Mouse (Mus musculus) embryo, embryonic 11.5 days (tissue): ENCODE data around the gene Agpat3.

Experiments used
- DNase-seq: peaks from one replicate; pipeline ENCODE4 v3.0.0-alpha.2; 2012; ENCODE audit warnings: low read depth, low spot score

The Agpat3 gene

GRCm38 (mm10) chr10:78351887-78352665, at the start of gene Agpat3:
Gene Agpat3, minus strand, starts transcription at chr10:78352489.
- no peak for DNase-seq

DNA sequence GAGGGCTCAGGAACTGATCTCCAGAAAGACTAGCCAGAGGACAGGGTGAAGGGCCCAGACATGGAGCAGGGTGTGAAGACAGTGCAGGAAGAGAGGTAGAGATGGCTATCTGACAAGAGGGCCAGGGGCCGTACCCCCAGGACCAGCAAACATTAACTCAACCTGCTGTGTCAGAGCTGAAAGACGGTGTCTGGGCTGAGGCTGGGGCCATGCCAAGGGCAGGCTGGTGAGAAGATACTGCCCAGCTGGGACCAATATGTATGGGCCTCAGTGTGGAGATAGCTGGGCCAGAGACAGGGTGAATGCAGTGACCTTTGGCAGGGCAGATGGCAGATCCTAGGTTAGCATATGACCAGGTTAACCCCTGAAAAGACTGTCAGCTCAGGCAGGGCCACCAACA, 48.8 kb upstream of the Agpat3 start:
- no peak for DNase-seq

- peak; percentile 39 for DNase-seq
These were observed 46.9 kb upstream of the Agpat3 start for GRCm38 (mm10) chr10:78399090-78399657.

DNA sequence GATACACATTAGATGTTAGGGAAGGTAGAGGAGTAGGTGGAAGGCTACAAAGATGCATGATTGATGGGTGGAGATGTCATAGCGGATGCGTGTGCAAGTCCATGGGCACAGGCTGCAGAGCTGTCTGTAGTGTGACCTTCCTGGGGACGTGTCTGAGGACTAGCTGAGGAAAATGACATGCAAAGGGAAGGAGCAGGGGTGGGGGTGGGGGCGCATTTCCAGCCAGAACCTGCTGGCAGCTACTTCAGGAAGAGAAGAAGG, 44.3 kb upstream of the Agpat3 start:
- no peak for DNase-seq

- peak; percentile 86 for DNase-seq
These were observed 43.7 kb upstream of the Agpat3 start for GRCm38 (mm10) chr10:78395819-78396624.

GRCm38 (mm10) chr10:78395377-78395776, 43.1 kb upstream of the Agpat3 start:
- no peak for DNase-seq

DNA sequence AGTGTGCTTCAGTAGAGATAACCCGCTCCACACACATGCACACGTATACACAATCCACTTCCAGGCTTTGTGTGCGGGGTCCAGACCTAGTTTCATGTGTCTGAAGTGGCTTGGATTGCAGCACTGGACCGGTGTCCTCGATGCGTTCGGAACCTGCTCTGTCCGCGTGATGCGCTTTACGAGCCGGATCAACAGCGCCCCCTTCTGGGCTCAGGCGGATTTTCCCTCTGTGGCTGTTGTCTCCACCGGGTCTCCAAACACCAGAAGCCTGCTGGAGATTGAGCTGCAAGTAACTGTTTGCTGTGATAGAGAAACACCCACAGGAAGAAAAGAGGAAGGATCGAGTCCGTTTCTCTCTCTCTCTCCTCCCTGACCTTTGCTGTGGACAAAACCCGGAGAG, 39.8 kb upstream of the Agpat3 start:
- DNase-seq: peak; percentile 53

DNA sequence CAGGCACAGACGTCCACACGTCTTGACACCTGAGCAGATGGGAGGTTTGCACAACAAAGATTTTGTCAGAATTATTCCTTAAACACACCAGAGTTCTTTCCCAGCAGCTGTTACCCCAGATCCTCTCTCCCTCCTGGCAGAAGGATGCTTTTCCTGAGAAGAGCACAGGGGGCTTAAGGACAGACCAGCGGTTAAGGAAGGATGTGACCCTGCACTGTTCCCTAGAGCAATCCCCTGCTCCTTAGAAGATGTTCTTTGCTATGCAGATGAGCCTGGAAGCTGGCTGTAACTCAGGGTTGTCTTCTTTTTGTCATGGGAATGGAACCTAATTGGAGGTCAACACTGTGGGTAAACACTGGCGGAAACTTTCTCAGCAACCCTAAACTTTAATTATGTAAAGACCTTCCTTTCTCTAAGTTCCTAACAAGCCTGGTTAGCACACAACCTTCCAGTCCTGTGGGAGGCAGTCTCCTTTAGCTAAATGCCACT, 38.7 kb upstream of the Agpat3 start:
- no peak for DNase-seq

GRCm38 (mm10) chr10:78388216-78388980, 36.1 kb upstream of the Agpat3 start:
- no peak for DNase-seq

GRCm38 (mm10) chr10:78385520-78385919, 33.2 kb upstream of the Agpat3 start:
- DNase-seq: no peak

DNA sequence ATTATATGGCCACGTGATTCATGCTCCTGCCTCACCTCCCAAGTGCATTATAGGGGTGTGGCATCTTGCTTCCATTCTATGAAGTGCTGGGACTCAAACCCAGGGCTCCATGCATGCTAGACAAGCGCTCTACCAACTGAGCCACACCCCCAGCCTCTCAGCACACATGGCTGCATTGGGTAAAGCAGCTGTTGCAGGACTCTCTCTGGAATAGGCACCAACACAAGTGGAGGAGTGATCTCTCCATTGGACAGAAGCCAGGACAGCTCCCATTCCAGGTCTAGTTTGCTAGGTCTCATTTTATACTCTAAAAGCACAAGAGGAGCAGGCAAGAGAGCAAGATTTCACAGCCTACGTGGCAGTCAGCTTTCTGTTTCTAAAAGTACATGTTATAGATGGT, 31.3 kb upstream of the Agpat3 start:
- no peak for DNase-seq

- DNase-seq: no peak
These were observed 26.2 kb upstream of the Agpat3 start for GRCm38 (mm10) chr10:78378516-78378915.

DNA sequence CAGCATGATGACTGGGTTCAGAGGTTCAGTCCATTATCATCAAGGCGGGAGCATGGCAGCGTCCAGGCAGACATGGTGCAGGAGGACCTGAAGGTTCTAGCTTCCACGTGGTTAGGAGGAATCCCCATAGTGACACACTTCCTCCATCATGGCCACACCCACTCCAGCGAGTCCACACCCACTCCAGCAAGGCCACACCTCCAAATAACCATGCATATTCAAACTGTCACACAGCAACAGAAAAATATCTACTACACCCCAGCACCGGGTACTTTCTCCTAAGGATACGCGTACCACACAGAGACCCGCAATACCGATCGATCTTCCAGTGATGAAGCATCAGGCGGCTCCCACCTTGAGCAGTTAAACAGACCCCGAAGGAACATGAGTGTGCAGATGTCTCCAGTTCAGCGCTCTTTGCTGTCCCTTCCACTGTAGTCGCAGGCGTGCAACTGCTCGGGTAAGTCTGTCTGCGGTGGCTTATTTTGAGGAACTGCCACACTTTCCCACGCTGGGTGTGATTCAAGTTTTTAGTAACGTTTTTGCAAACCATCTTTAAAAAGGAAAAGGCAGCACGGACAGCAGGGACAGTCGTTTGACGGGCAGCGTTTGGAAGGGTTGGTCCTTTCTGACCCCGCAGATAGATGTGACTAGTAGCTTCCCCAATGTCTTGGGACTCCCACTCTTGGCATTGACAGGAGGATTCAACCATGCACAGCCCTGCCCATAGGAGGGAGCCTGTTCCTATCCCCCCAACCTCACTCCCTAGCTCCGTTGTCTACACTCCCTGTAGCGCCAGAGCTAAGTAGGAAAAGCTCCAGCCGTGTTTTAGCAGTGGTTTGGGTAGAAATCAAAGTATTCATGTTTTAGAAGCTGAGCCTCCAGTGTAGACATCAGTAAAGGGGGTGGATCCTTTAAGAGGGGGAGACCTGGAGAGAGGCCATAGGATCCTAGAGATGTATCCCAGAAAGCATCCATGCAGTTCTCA, 20.7 kb upstream of the Agpat3 start:
- no peak for DNase-seq

DNA sequence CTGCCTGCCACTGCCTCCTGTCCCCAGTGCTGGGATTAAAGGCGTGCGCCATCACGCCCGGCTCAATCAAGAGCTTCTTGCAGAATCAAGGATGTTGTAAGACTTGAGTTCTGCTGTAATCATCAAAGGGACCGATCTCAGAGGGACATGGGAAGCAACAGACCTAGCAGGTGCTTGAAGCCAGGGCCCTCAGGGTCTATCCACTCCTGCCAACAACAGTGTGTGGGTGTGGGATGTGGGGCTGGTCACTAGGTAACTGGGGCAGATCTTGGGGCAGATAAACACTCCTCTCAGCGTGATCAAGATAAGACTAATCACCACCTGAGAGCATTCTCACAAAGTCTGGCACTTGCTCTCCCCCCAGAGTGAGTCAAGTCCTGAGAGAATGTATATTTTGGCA, 19.5 kb upstream of the Agpat3 start:
- DNase-seq: no peak

- DNase-seq: no peak
These were observed 15.3 kb upstream of the Agpat3 start for GRCm38 (mm10) chr10:78367586-78367985.

GRCm38 (mm10) chr10:78366851-78367312, 14.6 kb upstream of the Agpat3 start:
- no peak for DNase-seq

- DNase-seq: no peak
These were observed 14.0 kb upstream of the Agpat3 start for GRCm38 (mm10) chr10:78366195-78366834.

GRCm38 (mm10) chr10:78365555-78365954, 13.3 kb upstream of the Agpat3 start:
- no peak for DNase-seq

DNA sequence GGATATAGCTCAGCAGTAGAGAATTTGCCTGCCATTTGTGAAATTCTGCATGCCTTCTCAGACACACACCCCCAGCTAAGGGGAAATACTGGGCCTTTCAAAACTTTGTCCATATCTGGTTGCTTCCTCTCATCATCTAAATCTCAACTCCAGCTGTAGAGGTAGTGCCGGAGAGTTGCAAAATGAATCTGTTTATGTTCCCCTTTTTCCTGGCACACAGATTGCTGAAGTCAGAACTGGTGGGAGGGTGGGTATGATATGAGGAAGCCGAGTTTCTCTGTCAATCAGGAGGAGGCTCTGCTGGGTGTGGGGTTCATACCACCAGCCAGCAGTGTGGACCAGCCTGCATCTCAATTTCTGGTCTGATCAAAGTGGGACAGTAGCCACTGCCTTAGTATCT, 11.8 kb upstream of the Agpat3 start:
- DNase-seq: no peak

DNA sequence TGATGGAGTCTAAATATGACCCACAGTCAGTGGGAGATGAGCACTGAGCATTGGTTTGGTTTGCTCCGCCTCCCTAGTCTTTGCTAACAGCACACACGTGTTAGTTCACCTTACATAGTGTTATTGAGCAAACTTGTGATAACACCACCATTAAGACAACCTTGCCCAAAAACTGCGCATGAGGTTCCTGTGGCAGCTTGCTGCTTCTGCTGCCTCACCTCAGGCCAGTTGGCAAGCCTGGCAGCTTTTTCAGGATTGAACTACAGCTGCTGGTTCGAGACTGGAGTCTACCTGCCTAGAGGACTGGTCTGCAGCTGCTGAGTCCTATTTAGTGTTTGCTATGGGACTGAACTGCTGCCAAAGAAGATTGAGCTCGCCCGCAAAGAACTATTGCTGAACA, 11.1 kb upstream of the Agpat3 start:
- DNase-seq: no peak
